Mouse (Mus musculus) MEL (cell line): Measurements from ENCODE around the gene Pigx.

ENCODE experiments used
- CHD2 ChIP-seq: IDR thresholded peaks from 2 replicates; pipeline ENCODE4 v1.6.1; 2011; ENCODE audit warnings: low read length, improper control_type of control experiment
- CTCF ChIP-seq, 3 experiments: IDR thresholded peaks in 2 of 3; conservative IDR thresholded peaks in 1 of 3; 2 replicates each; pipeline ENCODE4 v1.5.1; 2011 to 2012; ENCODE audit warnings: low read length in 3 of 3, low read depth in 2 of 3, mild to moderate bottlenecking in 2 of 3, improper control_type of control experiment in 1 of 3, inconsistent platforms in 1 of 3, mixed read lengths in 1 of 3, moderate library complexity in 1 of 3; ENCODE audit not compliant: control insufficient read depth in 1 of 3, insufficient read depth in 1 of 3, poor library complexity in 1 of 3, severe bottlenecking in 1 of 3
- ELF1 ChIP-seq: IDR thresholded peaks from 2 replicates; pipeline ENCODE4 v1.6.1; 2014; ENCODE audit warnings: low read depth, mild to moderate bottlenecking, inconsistent platforms, low read length, improper control_type of control experiment, moderate library complexity
- GATA1 ChIP-seq: IDR thresholded peaks from 2 replicates; pipeline ENCODE4 v1.6.1; 2011; ENCODE audit warnings: low read depth, low read length, improper control_type of control experiment
- MAX ChIP-seq: IDR thresholded peaks from 2 replicates; pipeline ENCODE4 v1.6.1; 2011; ENCODE audit warnings: low read length, improper control_type of control experiment
- MYC ChIP-seq: IDR thresholded peaks from 2 replicates; pipeline ENCODE4 v1.6.1; 2011; ENCODE audit warnings: low read depth, mild to moderate bottlenecking, low read length, improper control_type of control experiment, moderate library complexity
- POLR2A ChIP-seq, 2 experiments: IDR thresholded peaks; 2 replicates each; pipeline ENCODE4 v1.6.1; 2011 to 2012; ENCODE audit warnings: low read length in 2 of 2, mild to moderate bottlenecking in 2 of 2, control low read depth in 1 of 2, improper control_type of control experiment in 1 of 2, low read depth in 1 of 2, moderate library complexity in 1 of 2; ENCODE audit not compliant: control insufficient read depth in 1 of 2, insufficient read depth in 1 of 2, poor library complexity in 1 of 2
- RAD21 ChIP-seq: IDR thresholded peaks from 2 replicates; pipeline ENCODE4 v1.6.1; 2011; ENCODE audit warnings: mild to moderate bottlenecking, low read depth, low read length, improper control_type of control experiment
- USF1 ChIP-seq: IDR thresholded peaks from 2 replicates; pipeline ENCODE4 v1.6.1; 2014; ENCODE audit warnings: low read depth, mild to moderate bottlenecking, inconsistent platforms, low read length, improper control_type of control experiment, moderate library complexity
- ZC3H11A ChIP-seq: IDR thresholded peaks from 2 replicates; pipeline ENCODE4 v1.6.1; 2012; ENCODE audit warnings: low read depth, mild to moderate bottlenecking, inconsistent platforms, low read length, improper control_type of control experiment
- ZMIZ1 ChIP-seq: IDR thresholded peaks from 2 replicates; pipeline ENCODE4 v1.6.1; 2012; ENCODE audit warnings: low read depth, mild to moderate bottlenecking, inconsistent platforms, low read length, improper control_type of control experiment, moderate library complexity
- ZNF384 ChIP-seq: IDR thresholded peaks from 2 replicates; pipeline ENCODE4 v1.6.1; 2012; ENCODE audit warnings: low read depth, mild to moderate bottlenecking, inconsistent platforms, low read length, improper control_type of control experiment

DNA sequence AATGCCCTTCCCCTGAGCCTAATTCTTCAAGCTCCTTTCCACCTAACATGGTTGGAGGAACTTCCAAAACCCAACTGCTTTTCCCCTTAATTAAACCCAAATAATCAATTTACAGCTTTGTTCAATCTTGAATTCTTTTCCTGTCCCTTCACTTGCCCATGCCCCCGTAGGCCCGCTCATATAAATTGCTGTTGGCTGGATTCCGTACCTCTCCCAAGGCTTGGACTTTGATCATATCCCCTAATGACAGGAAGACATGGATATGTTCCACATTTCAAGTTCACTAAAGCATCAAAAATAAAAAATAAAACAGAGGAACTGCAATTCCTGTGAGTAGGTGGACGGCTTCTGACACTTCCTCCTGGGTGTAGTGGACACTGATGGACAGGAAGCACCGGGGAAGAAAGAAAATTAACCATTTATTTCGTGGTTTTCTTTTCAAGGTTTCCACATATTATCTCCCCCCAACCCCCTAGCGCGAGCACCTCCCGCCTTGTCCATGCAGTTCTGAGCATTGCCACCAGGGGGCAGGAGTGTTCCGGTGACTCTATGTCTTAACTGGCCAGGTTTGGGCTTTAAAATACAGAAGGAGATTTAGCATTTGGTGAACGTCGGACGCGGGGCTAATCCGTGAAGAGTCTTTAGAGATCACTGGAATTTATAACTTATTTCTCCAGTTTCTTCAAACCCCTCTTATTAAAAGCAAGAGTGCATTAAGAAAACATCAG is 15.6 kb upstream of the Pigx start:
- TF ChIP-seq USF1 (no peak), RAD21 (peak; percentile 89), ZMIZ1 (no peak), CHD2 (no peak), ZC3H11A (peak; percentile 90), CTCF (IDR thresholded peaks at IDR 0.05 in 2 of 3, conservative IDR thresholded peaks at IDR 0.05 in 1 of 3; ENCODE audit: control insufficient read depth in 1 of 3, insufficient read depth in 1 of 3, low read depth in 2 of 3, low read length in 3 of 3, poor library complexity in 1 of 3, severe bottlenecking in 1 of 3) (peak; percentile 86 to 96 (median 94)), ELF1 (no peak), MAX (no peak), GATA1 (no peak), MYC (no peak), POLR2A (IDR thresholded peaks at IDR 0.05; ENCODE audit: control insufficient read depth in 1 of 2, insufficient read depth in 1 of 2, low read depth in 1 of 2, low read length in 2 of 2, poor library complexity in 1 of 2) (no peak), ZNF384 (no peak)
